Mouse (Mus musculus): ENCODE results near the gene Grik4.

The Grik4 gene

GRCm38 (mm10) chr9:42471214-42471613 lies 473.1 kb downstream of the Grik4 start:
- Histone ChIP-seq H3K9me3 (ENCODE audit: low read length) (no peaks in the 10 kb centered on the region), H3K36me3 (ENCODE audit: insufficient read depth, low read length) (peaks cover 23% of the 10 kb centered on the region), H3K4me3 (replicated peaks; ENCODE audit: low read length) (peak overlapping the region; percentile 93), H3K27me3 (ENCODE audit: insufficient read depth, low read length) (peaks cover 8% of the 10 kb centered on the region; the same call in 1 of the 2 replicates), H3K4me1 (replicated peaks; ENCODE audit: low read depth, low read length) (peaks cover 40% of the 10 kb centered on the region)
- TF ChIP-seq POU5F1 (IDR thresholded peaks at IDR 0.05; ENCODE audit: borderline replicate concordance, low read length) (no peak), NANOG (IDR thresholded peaks at IDR 0.05; ENCODE audit: borderline replicate concordance, low read length) (no peak), CTCF (conservative IDR thresholded peaks at IDR 0.05; ENCODE audit: low read length) (no peak)

DNA sequence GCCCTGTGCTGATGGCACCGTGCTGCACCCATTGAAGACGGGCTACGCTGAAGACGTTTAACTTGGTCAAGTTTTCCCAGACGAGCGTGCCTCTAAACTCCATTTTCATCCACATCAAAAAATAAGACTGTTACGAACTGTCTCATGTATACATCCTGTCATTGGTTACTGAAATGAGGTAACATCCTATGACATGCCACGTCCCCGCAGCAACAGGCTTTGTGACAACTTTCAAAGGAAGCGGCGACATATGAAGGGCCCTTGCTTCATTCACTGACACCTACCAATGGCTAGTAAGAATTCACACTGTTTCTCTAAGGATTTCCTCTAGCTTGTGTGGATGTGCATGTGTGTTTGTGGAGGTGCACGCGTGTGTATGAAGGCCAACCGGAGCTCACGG lies 475.0 kb downstream of the Grik4 start:
- H3K4me1 ChIP-seq (replicated peaks; ENCODE audit: low read depth, low read length): peaks cover 52% of the 10 kb centered on the region
- H3K36me3 ChIP-seq (ENCODE audit: insufficient read depth, low read length): peaks cover 30% of the 10 kb centered on the region
- H3K4me3 ChIP-seq (replicated peaks; ENCODE audit: low read length): no peak overlapping the region
- 0 out of 2 replicates have a peak, but pooled peaks cover 3% of the 10 kb centered on the region for H3K27me3 ChIP-seq (ENCODE audit: insufficient read depth, low read length)
- H3K9me3 ChIP-seq (ENCODE audit: low read length): no peaks in the 10 kb centered on the region
- TF ChIP-seq CTCF (conservative IDR thresholded peaks at IDR 0.05; ENCODE audit: low read length) (no peak), POU5F1 (IDR thresholded peaks at IDR 0.05; ENCODE audit: borderline replicate concordance, low read length) (no peak), NANOG (IDR thresholded peaks at IDR 0.05; ENCODE audit: borderline replicate concordance, low read length) (no peak)

DNA sequence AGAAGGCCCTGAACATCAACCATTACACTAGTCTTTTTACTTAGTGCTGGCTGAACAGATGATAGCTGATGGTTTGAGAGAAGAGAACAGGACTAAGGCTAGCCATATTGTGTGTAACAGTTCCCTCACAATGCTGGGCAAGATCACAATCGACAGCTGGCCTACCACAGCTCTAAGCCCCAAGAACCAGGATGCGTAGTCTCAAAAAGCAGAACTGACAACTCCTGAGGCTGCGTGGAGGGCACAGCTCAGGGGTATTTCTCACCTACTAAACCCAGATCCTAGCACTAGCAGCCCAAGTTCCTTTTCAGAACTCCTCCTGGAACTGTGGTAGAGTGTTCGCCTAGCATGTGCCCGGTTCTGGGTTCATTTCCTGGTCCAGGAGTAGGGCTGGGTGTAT lies 475.9 kb downstream of the Grik4 start:
- Histone ChIP-seq H3K4me1 (replicated peaks; ENCODE audit: low read depth, low read length) (peaks cover 62% of the 10 kb centered on the region), H3K4me3 (replicated peaks; ENCODE audit: low read length) (no peak overlapping the region), H3K36me3 (ENCODE audit: insufficient read depth, low read length) (peaks cover 30% of the 10 kb centered on the region), H3K27me3 (ENCODE audit: insufficient read depth, low read length) (0 out of 2 replicates have a peak, but pooled peaks cover 2% of the 10 kb centered on the region), H3K9me3 (ENCODE audit: low read length) (no peaks in the 10 kb centered on the region)
- TF ChIP-seq POU5F1 (IDR thresholded peaks at IDR 0.05; ENCODE audit: borderline replicate concordance, low read length): no peak
- no peak for TF ChIP-seq NANOG (IDR thresholded peaks at IDR 0.05; ENCODE audit: borderline replicate concordance, low read length)

All from E14TG2a.4 (cell line).